Mouse (Mus musculus) lung, embryonic 14.5 days (tissue): Measurements from ENCODE around the gene Fam198b. TPM values are rescaled to one million over a fixed set of nuclear protein-coding genes. Genes with fewer than 3 reads are reported as not detected.

Source experiments
- ATAC-seq: fragments of 200-750 bp; cut with Nextera tagmentation; 2 replicates; pipeline ENCODE4 v1.8.0; 2017; ENCODE audit warnings: mild to moderate bottlenecking, moderate TSS enrichment, moderate library complexity; ENCODE audit not compliant: insufficient read depth
- DNase-seq: peaks from one replicate; pipeline ENCODE4 v3.0.0-alpha.2; 2015
- H3K27ac ChIP-seq: fragments of 300-500 bp; sonication (generic); 2 replicates; pipeline ENCODE4 v1.5.1; 2014; ENCODE audit warnings: low read depth, mild to moderate bottlenecking, moderate library complexity
- H3K27me3 ChIP-seq: fragments of 300-500 bp; sonication (generic); 2 replicates; pipeline ENCODE4 v1.6.1; 2014; ENCODE audit warnings: low read length, control low read depth; ENCODE audit not compliant: insufficient read depth
- H3K36me3 ChIP-seq: fragments of 300-500 bp; sonication (generic); 2 replicates; pipeline ENCODE4 v1.6.1; 2014; ENCODE audit warnings: control low read depth; ENCODE audit not compliant: insufficient read depth
- H3K4me1 ChIP-seq: fragments of 300-500 bp; sonication (generic); 2 replicates; pipeline ENCODE4 v1.6.1; 2014; ENCODE audit warnings: antibody characterized with exemption, control low read depth; ENCODE audit not compliant: insufficient read depth
- H3K4me2 ChIP-seq: fragments of 300-500 bp; sonication (generic); 2 replicates; pipeline ENCODE4 v1.6.1; 2014; ENCODE audit warnings: mild to moderate bottlenecking
- H3K4me3 ChIP-seq: fragments of 300-500 bp; sonication (generic); 2 replicates; pipeline ENCODE4 v1.5.1; 2014; ENCODE audit warnings: low read depth, low read length
- H3K9ac ChIP-seq: fragments of 300-500 bp; sonication (generic); 2 replicates; pipeline ENCODE4 v1.6.1; 2014
- H3K9me3 ChIP-seq: fragments of 300-500 bp; sonication (generic); 2 replicates; pipeline ENCODE4 v1.6.1; 2016; ENCODE audit warnings: low read depth, low read length, control low read depth
- CTCF ChIP-seq: IDR thresholded peaks from 2 replicates; pipeline ENCODE4 v1.5.1; 2016; ENCODE audit warnings: antibody characterized with exemption, low read depth
- WGBS: fragments of 180-500 bp; shearing (Covaris S2); extraction: QIAGEN DNeasy Blood & Tissue Kit; methylation state at CpG from one replicate; pipeline ENCODE4 v1.1.7; 2014; 5-methylcytosine and 5-hydroxymethylcytosine counted together
- polyA plus RNA-seq: library from polyadenylated mRNA; unstranded; fragments of >200 nt; fragmentation: Nextera tagmentation; extraction: Ambion mirVana; gene quantifications from 2 replicates; pipeline ENCODE4 v1.2.1, GENCODE M21; 2014

Fam198b gene
- polyA plus RNA-seq, 1 experiment from 2014 or later, result 17.8 TPM

DNA sequence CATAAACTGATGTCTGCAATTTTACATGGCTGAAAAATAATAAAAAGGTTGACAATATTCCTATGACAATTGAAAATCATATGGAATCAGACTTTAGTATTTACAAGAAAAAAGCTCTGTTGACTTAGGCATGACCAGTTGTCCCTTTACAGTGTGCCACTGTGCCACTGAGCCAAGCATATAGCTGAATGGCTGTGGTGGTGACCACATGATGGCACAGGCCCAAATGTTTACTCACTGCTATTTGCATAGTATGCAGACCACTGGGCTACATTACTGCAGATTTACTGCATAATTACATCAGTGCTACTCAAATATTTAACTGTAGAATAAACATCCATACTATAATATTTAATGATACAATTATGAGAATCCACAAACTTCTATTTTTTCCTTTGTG, 21.1 kb downstream of the Fam198b start:
- Histone ChIP-seq H3K9ac (no peak overlapping the region), H3K4me1 (0 out of 2 replicates have a peak, but pooled peaks cover 13% of the 10 kb centered on the region), H3K9me3 (no peaks in the 10 kb centered on the region), H3K27ac (no peak overlapping the region), H3K27me3 (no peaks in the 10 kb centered on the region), H3K4me2 (no peak overlapping the region), H3K4me3 (no peak overlapping the region), H3K36me3 (no peaks in the 10 kb centered on the region)
- ATAC-seq, result no peak
- TF ChIP-seq CTCF, result no peak
- no peak for DNase-seq

DNA sequence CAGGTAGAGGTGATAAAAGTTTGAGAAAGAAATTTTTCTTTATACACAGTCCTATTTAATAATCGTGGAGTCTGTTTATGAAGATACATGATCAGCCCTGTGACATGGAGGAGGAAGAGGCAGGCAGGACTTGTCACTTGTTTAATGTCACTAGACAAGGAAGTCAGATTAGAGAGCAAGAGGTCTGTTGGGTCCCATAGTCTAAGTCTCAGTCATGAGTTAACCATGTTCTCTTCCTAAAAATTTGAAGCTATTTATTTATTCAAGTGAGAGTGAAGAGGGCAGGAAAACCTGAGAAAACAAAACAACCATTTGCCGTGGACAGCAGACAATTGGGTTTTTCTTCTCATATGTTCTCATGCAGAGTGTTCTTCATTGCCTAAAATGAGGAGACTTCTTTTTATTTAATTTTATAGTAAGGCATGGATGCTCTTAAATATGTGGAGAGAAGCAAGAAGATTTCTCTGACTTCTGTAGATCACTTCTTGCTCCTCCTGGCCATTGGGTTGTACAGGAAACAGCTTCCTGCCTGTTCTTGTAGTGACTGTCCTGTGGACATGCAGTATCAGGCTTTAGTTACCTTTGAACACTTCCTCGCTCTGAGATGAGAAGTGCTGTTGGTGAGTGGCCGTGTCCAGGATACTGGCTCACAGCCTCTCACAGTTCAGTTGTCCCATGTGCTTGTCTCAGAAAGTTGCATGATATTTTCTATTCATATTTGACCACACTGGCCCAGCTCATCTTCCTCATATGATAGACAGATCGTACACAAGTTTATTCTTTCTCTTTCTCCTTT, 22.1 kb downstream of the Fam198b start:
- no peak for ATAC-seq
- H3K4me2 ChIP-seq, result no peak overlapping the region
- 0 out of 2 replicates have a peak, but pooled peaks cover 13% of the 10 kb centered on the region for H3K4me1 ChIP-seq
- TF ChIP-seq CTCF, result no peak
- no peaks in the 10 kb centered on the region for H3K9me3 ChIP-seq
- H3K9ac ChIP-seq, result no peak overlapping the region
- no peak for DNase-seq
- no peak overlapping the region for H3K4me3 ChIP-seq
- peak overlapping the region; percentile 61; the same call in 1 of the 2 replicates for H3K27ac ChIP-seq
- H3K27me3 ChIP-seq, result no peaks in the 10 kb centered on the region
- WGBS, result 65% methylated on average over 5 of the region's 5 CpGs
- H3K36me3 ChIP-seq, result no peaks in the 10 kb centered on the region

DNA sequence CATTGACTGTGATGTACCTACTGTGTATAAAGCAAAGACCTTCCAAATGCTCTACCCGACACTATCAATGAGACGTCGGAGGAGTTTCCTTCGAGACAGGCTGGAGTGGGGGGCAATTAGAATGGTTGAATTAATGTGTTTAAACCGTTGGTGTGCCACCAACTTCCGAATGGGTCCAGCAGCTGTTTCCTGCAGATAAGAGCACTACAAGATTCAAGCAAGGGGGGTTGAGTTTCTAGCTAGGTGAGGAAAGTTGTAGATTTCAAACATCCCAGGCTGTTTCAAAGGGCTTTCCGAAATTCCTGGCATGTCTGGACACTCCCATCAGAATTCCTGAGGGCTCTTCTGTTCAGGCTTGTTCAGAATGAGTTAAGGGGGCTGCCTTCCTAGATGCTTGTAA, 22.9 kb downstream of the Fam198b start:
- ATAC-seq, result peak; percentile 62
- Histone ChIP-seq H3K27me3 (no peaks in the 10 kb centered on the region), H3K9ac (no peak overlapping the region), H3K4me1 (0 out of 2 replicates have a peak, but pooled peaks cover 13% of the 10 kb centered on the region), H3K4me3 (no peak overlapping the region), H3K36me3 (no peaks in the 10 kb centered on the region), H3K27ac (peak overlapping the region; percentile 5; the same call in 1 of the 2 replicates), H3K4me2 (no peak overlapping the region), H3K9me3 (no peaks in the 10 kb centered on the region)
- WGBS, result 30% methylated on average over 7 of the region's 7 CpGs
- DNase-seq, result peak; percentile 78
- no peak for TF ChIP-seq CTCF

DNA sequence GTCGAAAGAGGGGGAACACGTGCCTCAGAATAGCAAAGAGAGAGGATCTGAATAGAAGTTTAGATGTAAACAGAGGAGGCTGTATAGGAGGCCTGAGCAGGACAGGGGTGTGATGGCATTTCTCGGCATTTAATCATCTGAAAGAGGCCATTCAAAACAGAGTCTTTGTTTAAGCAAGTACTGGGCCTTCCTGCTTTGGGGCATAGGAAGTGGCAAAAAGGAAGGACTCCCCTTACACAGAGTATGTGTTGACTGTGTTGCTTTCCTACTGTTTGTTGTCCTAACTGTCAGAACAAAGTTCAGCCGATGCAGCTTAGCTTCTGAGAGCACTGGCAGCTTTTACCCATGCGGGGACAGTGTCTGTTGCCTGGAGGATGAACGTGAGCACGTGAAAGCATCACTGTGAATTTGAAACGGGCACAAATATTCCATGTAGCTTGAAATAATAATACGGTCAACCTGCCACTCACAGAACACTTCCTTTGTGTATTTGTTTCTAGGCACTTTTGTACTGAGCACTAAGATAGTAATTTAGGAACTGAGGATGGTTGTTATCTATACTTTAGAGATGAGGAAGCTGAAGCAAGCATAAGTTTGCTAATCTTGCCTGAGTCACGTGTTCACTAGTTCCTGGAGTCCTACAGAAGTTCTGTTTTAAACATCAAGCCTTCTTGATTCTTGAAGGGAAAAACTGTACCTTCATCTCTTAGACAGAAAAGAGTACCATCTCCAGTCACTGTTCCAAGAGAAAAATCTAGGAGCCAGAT, 26.2 kb downstream of the Fam198b start:
- peak; percentile 28 for DNase-seq
- 55% methylated on average over 10 of the region's 10 CpGs for WGBS
- no peak overlapping the region for H3K27ac ChIP-seq
- no peak overlapping the region for H3K4me2 ChIP-seq
- no peak for TF ChIP-seq CTCF
- H3K4me3 ChIP-seq, result no peak overlapping the region
- no peaks in the 10 kb centered on the region for H3K36me3 ChIP-seq
- no peaks in the 10 kb centered on the region for H3K4me1 ChIP-seq
- no peak for ATAC-seq
- no peaks in the 10 kb centered on the region for H3K9me3 ChIP-seq
- H3K9ac ChIP-seq, result no peak overlapping the region
- H3K27me3 ChIP-seq, result no peaks in the 10 kb centered on the region

DNA sequence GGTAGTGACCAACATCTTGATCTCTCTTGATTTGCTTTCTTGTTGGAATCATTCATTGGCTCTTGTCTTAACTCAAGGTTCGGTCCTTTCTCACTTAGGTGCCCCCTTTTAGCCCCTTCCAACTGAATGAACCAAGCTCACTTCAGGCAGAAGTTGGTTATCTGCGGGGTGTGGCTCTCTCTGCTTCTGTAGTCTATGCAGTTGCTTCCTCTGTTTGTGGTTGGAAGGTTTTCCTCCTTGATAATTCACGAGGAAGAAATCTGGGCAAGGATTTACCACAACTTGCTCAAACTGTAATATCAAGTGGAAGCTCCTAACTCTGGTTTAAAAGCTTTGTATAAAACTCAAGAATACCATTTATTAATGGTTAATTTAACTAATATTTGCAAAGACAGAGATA, 26.8 kb downstream of the Fam198b start:
- no peaks in the 10 kb centered on the region for H3K36me3 ChIP-seq
- no peaks in the 10 kb centered on the region for H3K4me1 ChIP-seq
- DNase-seq (no peak), ATAC-seq (no peak)
- no peak overlapping the region for H3K9ac ChIP-seq
- no peak overlapping the region for H3K27ac ChIP-seq
- no peak overlapping the region for H3K4me3 ChIP-seq
- no peaks in the 10 kb centered on the region for H3K9me3 ChIP-seq
- WGBS, result 72% methylated on average over 3 of the region's 3 CpGs
- no peak overlapping the region for H3K4me2 ChIP-seq
- H3K27me3 ChIP-seq, result no peaks in the 10 kb centered on the region
- TF ChIP-seq CTCF, result no peak

DNA sequence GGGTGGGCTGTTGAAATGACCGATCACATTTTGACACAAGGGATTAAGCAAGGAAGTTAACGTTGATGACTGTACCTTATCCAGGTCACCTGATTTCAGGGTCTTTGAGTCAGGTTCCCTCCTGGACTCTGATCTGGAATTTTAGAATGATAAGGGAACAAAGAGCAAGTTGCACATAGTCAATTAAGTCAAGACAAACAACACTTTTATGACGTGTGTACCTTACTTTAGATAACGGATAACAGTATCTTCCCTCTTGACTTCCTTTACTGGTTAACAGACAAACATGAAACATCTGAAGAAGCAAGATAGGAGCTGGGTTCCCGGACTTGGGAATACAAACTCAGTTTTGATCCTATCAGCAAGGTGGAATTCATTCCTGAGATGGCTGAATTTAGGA, 29.7 kb downstream of the Fam198b start:
- H3K36me3 ChIP-seq, result no peaks in the 10 kb centered on the region
- no peaks in the 10 kb centered on the region for H3K9me3 ChIP-seq
- H3K27ac ChIP-seq, result no peak overlapping the region
- ATAC-seq (no peak), DNase-seq (no peak)
- no peak overlapping the region for H3K4me2 ChIP-seq
- TF ChIP-seq CTCF, result no peak
- no peaks in the 10 kb centered on the region for H3K27me3 ChIP-seq
- WGBS, result 45% methylated on average over 5 of the region's 5 CpGs
- H3K4me1 ChIP-seq, result no peaks in the 10 kb centered on the region
- no peak overlapping the region for H3K4me3 ChIP-seq
- H3K9ac ChIP-seq, result no peak overlapping the region

DNA sequence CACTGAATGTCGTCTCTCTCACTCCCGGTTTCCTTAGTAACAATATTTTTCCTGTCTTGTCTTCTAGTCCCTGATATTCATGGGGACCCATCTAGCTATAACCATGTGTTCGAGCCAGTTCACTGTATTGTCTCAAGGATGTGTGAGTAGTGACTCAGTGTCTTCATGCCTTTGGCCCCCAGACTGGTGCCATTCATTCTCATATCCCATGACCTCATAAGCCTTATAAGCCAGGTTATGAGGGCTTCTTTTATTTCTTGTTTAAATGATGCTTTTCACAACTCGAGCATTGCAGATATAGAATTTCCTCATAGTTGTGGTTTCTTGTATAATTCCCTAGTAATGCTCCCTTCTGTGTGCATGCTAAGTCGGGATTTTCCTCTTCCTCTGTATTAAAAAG, 31.9 kb downstream of the Fam198b start:
- Histone ChIP-seq H3K9ac (no peak overlapping the region), H3K9me3 (no peaks in the 10 kb centered on the region), H3K27ac (no peak overlapping the region), H3K4me1 (no peaks in the 10 kb centered on the region), H3K36me3 (no peaks in the 10 kb centered on the region), H3K27me3 (no peaks in the 10 kb centered on the region), H3K4me3 (no peak overlapping the region), H3K4me2 (no peak overlapping the region)
- ATAC-seq (no peak), DNase-seq (no peak)
- TF ChIP-seq CTCF, result no peak
- WGBS, result 83% methylated on average over 5 of the region's 5 CpGs
